Mouse (Mus musculus): ENCODE data around the gene Btn2a2. TPM values are rescaled to one million over a fixed set of nuclear protein-coding genes. Genes with fewer than 3 reads are reported as not detected.

Btn2a2 gene
- polyA plus RNA-seq, 1 experiment from 2014 or later: not detected

GRCm38 (mm10) chr13:23518885-23519284 lies 30.2 kb upstream of the Btn2a2 start:
- WGBS (ENCODE audit: insufficient replicate concordance): 1% methylated on average over 6 of the region's 6 CpGs
- Histone ChIP-seq H3K9ac (no peak overlapping the region), H3K27ac (replicated peaks) (peak overlapping the region; percentile 75), H3K36me3 (replicated peaks) (no peaks in the 10 kb centered on the region), H3K9me3 (replicated peaks) (no peaks in the 10 kb centered on the region), H3K4me3 (replicated peaks) (peak overlapping the region; percentile 62), H3K27me3 (no peaks in the 10 kb centered on the region), H3K4me2 (peak overlapping the region; percentile 89), H3K4me1 (replicated peaks) (peaks cover 39% of the 10 kb centered on the region)
- ATAC-seq (ENCODE audit: insufficient read depth): peak; percentile 62

GRCm38 (mm10) chr13:23518295-23518603 lies 29.6 kb upstream of the Btn2a2 start:
- no peak for ATAC-seq (ENCODE audit: insufficient read depth)
- Histone ChIP-seq H3K27me3 (no peaks in the 10 kb centered on the region), H3K4me3 (replicated peaks) (peak overlapping the region; percentile 62), H3K9me3 (replicated peaks) (no peaks in the 10 kb centered on the region), H3K4me1 (replicated peaks) (peaks cover 38% of the 10 kb centered on the region), H3K4me2 (peak overlapping the region; percentile 89), H3K9ac (peak overlapping the region; percentile 49), H3K36me3 (replicated peaks) (no peaks in the 10 kb centered on the region), H3K27ac (replicated peaks) (peak overlapping the region; percentile 84)
- WGBS (ENCODE audit: insufficient replicate concordance): under 1% methylated on average over 6 of the region's 6 CpGs

- Histone ChIP-seq H3K36me3 (replicated peaks) (no peaks in the 10 kb centered on the region), H3K27me3 (no peaks in the 10 kb centered on the region), H3K4me2 (peak overlapping the region; percentile 89), H3K9me3 (replicated peaks) (no peaks in the 10 kb centered on the region), H3K27ac (replicated peaks) (peak overlapping the region; percentile 84), H3K9ac (peak overlapping the region; percentile 63), H3K4me1 (replicated peaks) (peaks cover 38% of the 10 kb centered on the region), H3K4me3 (replicated peaks) (peak overlapping the region; percentile 62)
- WGBS (ENCODE audit: insufficient replicate concordance): under 1% methylated on average over 27 of the region's 27 CpGs
- ATAC-seq (ENCODE audit: insufficient read depth): peak; percentile 81
Measured at GRCm38 (mm10) chr13:23517603-23518294, 29.1 kb upstream of the Btn2a2 start.

DNA sequence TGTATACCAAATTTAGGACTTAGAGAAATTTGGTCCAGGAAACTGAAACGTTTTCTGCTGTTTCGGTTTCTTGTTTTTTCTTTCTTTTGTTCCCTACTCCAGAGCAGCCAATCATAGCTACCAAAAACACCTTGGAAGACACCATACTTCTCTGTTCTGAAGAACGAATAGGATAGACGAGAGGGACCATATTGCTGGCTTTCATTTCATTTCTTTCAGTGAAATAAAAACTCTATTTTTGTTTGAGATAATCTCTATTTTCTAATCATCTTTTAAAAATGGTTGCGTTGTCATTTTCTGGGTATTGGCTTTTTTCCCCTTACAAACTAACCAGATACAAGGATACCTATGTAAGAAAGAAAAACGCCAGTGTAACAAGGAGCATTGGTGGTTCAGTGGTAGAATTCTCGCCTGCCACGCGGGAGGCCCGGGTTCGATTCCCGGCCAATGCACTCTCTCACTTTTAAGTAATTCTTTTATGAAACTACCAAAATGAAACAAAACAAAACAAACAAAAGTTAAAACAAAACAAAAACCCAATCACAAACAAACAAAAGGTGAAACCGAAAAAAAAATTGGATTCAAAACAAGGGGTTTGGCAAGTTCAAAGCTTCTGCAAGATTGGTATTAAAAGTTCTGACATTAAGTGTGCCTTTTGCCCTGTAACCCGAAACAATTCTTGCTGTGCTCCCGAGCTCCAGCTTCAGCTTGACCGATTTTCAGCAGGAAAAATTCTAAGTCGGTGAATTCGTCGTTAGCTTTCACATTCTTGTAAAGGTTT lies 28.4 kb upstream of the Btn2a2 start:
- Histone ChIP-seq H3K36me3 (replicated peaks) (no peaks in the 10 kb centered on the region), H3K27ac (replicated peaks) (peak overlapping the region; percentile 84), H3K9me3 (replicated peaks) (no peaks in the 10 kb centered on the region), H3K4me3 (replicated peaks) (peak overlapping the region; percentile 62), H3K4me2 (peak overlapping the region; percentile 89), H3K9ac (peak overlapping the region; percentile 63), H3K27me3 (no peaks in the 10 kb centered on the region), H3K4me1 (replicated peaks) (peaks cover 37% of the 10 kb centered on the region)
- ATAC-seq (ENCODE audit: insufficient read depth): peak; percentile 48
- WGBS (ENCODE audit: insufficient replicate concordance): under 1% methylated on average over 19 of the region's 19 CpGs

DNA sequence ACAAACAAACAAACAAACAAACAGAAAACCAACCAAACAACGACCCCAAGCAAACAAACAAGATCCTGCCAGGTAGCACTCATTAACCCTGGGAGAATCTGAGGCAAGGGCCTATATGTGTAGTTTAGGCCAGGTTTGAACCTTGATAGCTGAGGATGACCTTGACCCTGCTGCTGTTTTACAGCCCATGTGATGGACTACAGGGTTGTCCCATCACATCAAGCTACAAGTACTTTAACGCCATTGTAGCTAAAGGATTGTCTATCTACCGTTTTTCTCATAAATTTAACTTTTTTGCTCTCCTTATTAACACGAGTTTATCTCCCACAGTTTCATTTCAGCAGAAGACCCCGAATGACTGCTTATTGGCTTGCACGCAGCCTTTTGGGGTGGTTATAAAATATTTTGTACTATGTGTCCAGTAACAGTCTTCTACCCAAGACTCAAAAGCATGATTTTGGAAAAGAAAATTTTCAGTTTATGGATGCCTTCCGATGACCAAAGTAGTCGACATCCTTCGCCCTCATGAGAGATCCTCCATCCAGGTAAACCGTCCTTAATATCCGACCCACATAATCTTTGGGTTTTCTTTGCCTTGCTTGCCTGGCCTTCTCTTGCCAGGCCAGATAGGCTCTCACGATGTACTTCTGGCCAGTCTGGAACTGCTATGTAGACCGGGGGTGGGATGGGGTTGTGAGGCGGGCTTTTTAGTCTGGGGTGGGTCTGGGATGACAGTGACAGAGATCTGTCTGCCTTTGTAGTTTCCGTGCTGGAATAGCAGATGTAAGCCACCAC lies 27.4 kb upstream of the Btn2a2 start:
- H3K9ac ChIP-seq: peak overlapping the region; percentile 24; the same call in 1 of the 2 replicates
- 50% methylated on average over 15 of the region's 15 CpGs for WGBS (ENCODE audit: insufficient replicate concordance)
- H3K9me3 ChIP-seq (replicated peaks): no peaks in the 10 kb centered on the region
- H3K4me2 ChIP-seq: peak overlapping the region; percentile 89
- no peak overlapping the region for H3K27ac ChIP-seq (replicated peaks)
- peak overlapping the region; percentile 62 for H3K4me3 ChIP-seq (replicated peaks)
- no peaks in the 10 kb centered on the region for H3K36me3 ChIP-seq (replicated peaks)
- ATAC-seq (ENCODE audit: insufficient read depth): no peak
- peaks cover 33% of the 10 kb centered on the region for H3K4me1 ChIP-seq (replicated peaks)
- no peaks in the 10 kb centered on the region for H3K27me3 ChIP-seq

GRCm38 (mm10) chr13:23515281-23515680 lies 26.6 kb upstream of the Btn2a2 start:
- WGBS (ENCODE audit: insufficient replicate concordance): 60% methylated on average over 5 of the region's 5 CpGs
- no peak overlapping the region for H3K27ac ChIP-seq (replicated peaks)
- H3K4me1 ChIP-seq (replicated peaks): peaks cover 29% of the 10 kb centered on the region
- no peaks in the 10 kb centered on the region for H3K27me3 ChIP-seq
- H3K9me3 ChIP-seq (replicated peaks): no peaks in the 10 kb centered on the region
- H3K36me3 ChIP-seq (replicated peaks): no peaks in the 10 kb centered on the region
- no peak overlapping the region for H3K4me3 ChIP-seq (replicated peaks)
- no peak for ATAC-seq (ENCODE audit: insufficient read depth)
- no peak overlapping the region for H3K4me2 ChIP-seq
- H3K9ac ChIP-seq: no peak overlapping the region

DNA sequence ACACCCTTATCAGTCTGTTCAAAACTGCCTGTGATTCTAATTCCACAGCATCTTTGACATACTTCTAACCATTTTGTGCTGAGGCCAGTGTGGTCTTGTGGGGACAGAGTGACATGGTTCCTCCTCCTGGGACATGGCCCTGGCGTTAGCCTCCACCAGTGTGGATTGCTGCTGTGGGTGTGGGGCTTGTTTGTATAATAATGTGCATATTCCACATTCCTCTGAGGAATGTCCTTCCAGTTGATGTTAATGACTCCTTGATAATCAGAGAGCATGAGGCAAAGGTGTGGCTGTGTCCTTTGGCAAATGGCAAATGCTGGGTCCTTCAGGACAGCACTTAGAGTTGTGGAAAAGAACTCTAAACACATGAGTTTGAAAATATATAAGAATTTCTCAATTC lies 24.9 kb upstream of the Btn2a2 start:
- Histone ChIP-seq H3K4me1 (replicated peaks) (peaks cover 22% of the 10 kb centered on the region), H3K27ac (replicated peaks) (no peak overlapping the region), H3K4me3 (replicated peaks) (no peak overlapping the region), H3K36me3 (replicated peaks) (no peaks in the 10 kb centered on the region), H3K9me3 (replicated peaks) (no peaks in the 10 kb centered on the region), H3K4me2 (no peak overlapping the region), H3K27me3 (no peaks in the 10 kb centered on the region), H3K9ac (no peak overlapping the region)
- WGBS (ENCODE audit: insufficient replicate concordance): 67% methylated on average over 1 of the region's 1 CpGs
- no peak for ATAC-seq (ENCODE audit: insufficient read depth)

DNA sequence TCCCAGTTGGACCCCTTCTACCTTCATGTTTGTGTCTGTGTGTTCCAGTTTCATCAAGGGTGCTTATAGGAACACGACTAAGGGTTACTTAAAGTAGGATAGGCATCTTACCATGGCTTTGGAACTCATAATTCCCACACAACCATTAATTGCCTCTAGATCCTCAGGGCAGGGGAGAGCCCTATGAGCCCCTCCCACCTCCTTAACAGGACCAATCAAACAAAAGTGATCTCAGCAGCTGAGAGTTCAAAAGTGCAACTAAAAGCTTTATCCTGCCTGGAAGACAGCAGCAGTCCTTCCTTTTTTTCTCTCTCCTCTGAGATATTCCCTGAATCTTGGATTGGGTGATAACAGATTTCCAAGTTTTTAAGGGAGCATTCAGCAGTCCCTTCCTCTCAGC lies 21.5 kb upstream of the Btn2a2 start:
- no peaks in the 10 kb centered on the region for H3K27me3 ChIP-seq
- no peak for ATAC-seq (ENCODE audit: insufficient read depth)
- H3K27ac ChIP-seq (replicated peaks): no peak overlapping the region
- H3K36me3 ChIP-seq (replicated peaks): no peaks in the 10 kb centered on the region
- H3K4me2 ChIP-seq: no peak overlapping the region
- 42% methylated on average over 1 of the region's 1 CpGs for WGBS (ENCODE audit: insufficient replicate concordance)
- H3K4me1 ChIP-seq (replicated peaks): peaks cover 36% of the 10 kb centered on the region
- H3K9ac ChIP-seq: no peak overlapping the region
- no peak overlapping the region for H3K4me3 ChIP-seq (replicated peaks)
- no peaks in the 10 kb centered on the region for H3K9me3 ChIP-seq (replicated peaks)

GRCm38 (mm10) chr13:23506819-23507515 lies 18.3 kb upstream of the Btn2a2 start:
- Histone ChIP-seq H3K9me3 (replicated peaks) (no peaks in the 10 kb centered on the region), H3K27me3 (no peaks in the 10 kb centered on the region), H3K4me2 (peak overlapping the region; percentile 76), H3K36me3 (replicated peaks) (no peaks in the 10 kb centered on the region), H3K4me1 (replicated peaks) (peaks cover 53% of the 10 kb centered on the region), H3K4me3 (replicated peaks) (peak overlapping the region; percentile 55), H3K27ac (replicated peaks) (0 out of 2 replicates have a peak overlapping the region, but pooled peaks have one; percentile 31), H3K9ac (no peak overlapping the region)
- ATAC-seq (ENCODE audit: insufficient read depth): 0 out of 2 replicates have a peak, but pooled peaks have one; percentile 26
- 10% methylated on average over 14 of the region's 14 CpGs for WGBS (ENCODE audit: insufficient replicate concordance)

GRCm38 (mm10) chr13:23506351-23506750 lies 17.7 kb upstream of the Btn2a2 start:
- Histone ChIP-seq H3K36me3 (replicated peaks) (no peaks in the 10 kb centered on the region), H3K27ac (replicated peaks) (0 out of 2 replicates have a peak overlapping the region, but pooled peaks have one; percentile 31), H3K4me3 (replicated peaks) (peak overlapping the region; percentile 55), H3K9me3 (replicated peaks) (no peaks in the 10 kb centered on the region), H3K4me2 (peak overlapping the region; percentile 76), H3K4me1 (replicated peaks) (peaks cover 56% of the 10 kb centered on the region), H3K9ac (peak overlapping the region; percentile 64), H3K27me3 (no peaks in the 10 kb centered on the region)
- peak; percentile 58 for ATAC-seq (ENCODE audit: insufficient read depth)
- under 1% methylated on average over 13 of the region's 13 CpGs for WGBS (ENCODE audit: insufficient replicate concordance)
